Mouse (Mus musculus) MN1 (cell line): ENCODE results near the gene Morn1.

Source experiments
- DNase-seq: peaks from one replicate; pipeline ENCODE4 v3.0.0-alpha.2; 2016; ENCODE audit warnings: low spot score

The Morn1 gene

DNA sequence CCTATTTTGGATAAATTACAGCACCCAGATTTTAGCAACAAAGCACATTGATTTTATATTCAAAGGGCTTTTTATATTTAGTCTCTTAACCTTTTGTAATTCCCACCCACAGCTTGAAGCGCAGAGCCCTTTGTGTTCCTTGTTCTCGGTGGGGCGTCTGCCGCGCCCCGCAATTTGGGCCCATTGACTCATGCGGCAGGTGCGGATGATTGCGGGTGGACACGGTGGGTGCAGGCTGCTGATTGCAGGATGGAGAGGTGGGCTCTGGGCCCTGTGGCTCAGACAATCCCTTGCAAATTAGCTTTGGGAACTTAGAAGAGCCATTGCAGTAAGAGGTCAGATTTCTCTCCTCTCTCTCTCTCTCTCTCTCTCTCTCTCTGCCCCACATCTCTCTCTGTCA lies 31.9 kb downstream of the Morn1 start:
- no peak for DNase-seq

DNA sequence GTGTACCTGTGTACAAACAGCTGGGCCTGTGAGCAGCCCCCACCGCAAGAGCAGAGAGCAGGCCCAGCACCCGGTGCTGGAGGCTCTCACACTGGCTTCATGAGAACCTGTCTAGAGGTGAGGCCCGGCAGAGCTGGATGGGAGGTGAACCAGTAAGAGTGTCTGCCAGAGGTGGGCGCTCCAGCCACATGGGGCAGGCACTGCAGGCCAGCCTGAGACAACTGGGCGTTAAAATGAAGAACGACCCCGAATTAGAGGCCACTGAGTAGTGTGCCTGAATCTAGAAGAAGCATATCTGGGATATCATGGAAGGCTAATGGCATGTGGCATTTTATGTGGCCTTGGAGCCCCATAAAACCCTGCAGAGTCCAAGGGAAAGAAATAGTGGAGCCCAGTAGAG lies 33.7 kb downstream of the Morn1 start:
- DNase-seq = no peak

DNA sequence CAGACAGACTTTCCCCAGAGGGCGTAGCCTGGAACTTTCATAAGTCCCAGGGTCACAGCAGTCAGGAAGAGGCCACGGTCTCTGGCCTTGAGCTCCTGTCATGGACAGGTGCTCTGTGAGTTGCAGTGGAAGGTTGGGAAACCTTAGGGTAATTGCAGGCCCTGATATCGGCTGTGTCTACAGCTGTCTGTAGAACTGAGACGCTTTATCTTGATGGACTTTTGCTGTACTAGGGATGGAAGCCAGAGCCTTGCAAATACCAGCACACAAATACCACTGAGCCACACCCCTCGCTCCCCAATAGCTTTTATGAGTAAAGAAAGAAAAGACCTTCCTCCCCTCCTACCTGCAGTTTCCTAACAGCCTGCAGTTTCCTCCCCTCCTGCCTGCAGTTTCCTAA lies 34.2 kb downstream of the Morn1 start:
- no peak for DNase-seq

DNA sequence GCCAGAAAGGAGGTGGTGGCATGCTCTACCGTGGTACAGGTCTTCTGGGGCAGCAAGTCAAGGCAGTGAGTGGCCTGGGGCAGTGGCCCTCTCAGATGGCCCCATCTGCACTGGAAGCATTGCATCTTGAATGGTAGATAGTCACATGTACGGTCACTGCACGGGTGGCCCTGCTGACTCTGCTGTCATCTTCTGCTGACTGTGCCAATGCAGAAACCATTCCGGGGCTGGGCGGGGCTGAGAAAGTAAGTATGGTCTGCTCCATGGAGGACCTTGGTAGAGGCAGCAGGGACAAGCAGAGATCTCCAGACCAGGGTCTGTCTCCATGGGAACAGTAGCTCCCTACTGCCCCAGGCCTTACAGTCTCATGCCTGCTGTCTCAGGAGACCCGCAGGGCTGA lies 34.8 kb downstream of the Morn1 start:
- DNase-seq = peak; percentile 38

DNA sequence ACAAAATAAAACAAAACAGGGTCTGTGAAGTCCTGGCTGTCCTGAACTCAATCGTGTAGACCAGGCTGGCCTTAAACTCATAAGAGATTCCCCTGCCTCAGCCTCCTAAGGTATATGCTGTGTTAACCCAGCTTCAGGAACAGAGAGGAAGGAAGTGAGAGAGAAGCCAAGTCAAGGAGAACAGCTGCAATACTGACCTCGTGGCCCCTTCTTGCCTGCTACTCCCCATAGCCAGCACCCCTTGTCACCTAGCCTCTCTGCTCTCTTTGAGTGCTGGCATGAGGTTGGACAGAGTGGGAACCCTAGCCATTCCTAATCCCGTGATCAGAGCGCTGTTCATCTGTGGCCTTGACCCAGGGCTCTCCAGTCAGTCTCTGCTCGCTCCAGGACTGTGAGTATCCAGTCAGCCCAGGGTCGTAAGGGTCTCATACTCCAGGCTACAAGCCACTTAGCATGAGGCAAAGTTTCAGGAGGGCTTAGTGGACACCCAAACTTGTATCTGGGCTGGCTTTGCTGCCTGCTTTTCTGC lies 35.6 kb downstream of the Morn1 start:
- no peak for DNase-seq

DNA sequence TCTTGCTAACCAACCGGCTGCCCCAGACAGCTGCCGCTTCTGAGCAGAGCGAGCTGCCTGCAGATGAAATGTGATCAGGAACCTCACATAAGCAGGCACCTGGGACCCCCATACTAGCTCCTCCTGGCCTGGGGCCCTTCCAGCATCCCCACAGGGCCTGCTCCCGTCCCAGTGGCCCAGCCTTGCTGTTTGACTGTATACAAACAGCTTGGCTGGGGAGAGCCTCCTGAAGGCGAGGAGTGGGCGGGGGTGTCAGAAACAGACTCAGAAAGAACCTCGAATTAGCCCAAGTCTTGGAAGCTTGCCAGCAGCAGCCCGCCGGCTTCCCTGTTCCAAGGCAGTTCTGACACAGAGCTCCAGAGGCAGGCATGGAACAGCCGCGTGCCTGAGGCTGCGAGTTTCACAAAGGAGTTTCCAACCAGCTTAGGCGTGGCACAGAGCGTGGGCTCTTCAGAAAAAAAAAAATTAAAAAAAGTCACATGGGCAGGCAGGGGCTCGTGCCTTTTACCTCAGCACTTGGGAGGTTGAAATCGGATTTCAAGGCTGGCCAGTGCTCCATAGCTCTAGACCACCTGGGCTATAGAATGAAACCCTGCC lies 36.2 kb downstream of the Morn1 start:
- peak; percentile 91 for DNase-seq

DNA sequence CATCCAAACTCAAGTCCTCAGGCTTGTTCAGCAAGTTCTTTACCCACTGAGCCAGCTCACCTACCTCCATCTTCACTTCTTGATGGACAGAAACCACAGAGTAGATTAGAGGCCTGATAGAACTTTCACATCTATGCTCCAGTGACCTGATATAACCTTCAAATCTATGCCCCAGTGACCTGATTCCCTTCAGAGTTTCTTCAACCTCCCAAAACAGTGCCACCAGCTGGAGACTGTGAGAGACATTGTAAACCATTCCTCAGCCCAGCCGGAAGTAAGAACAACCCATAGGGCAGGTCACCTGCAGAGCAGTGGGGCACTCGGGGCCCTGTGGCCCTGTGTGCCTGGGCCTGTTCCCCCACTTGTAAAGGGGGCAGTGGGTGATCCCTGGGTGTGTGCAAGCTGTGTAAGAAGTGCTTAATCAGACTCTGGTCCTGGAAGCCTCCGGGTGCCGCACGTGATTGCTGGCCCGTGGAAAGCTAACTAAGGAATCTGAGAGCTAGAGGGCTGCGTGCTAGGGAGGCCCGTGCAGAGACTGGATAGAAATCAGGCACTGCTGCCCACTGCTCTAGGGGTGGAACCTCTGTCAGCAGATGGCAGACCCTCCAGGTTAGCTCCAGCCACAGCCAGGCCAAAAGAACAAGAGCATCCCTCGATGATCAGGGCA lies 37.6 kb downstream of the Morn1 start:
- DNase-seq = no peak

DNA sequence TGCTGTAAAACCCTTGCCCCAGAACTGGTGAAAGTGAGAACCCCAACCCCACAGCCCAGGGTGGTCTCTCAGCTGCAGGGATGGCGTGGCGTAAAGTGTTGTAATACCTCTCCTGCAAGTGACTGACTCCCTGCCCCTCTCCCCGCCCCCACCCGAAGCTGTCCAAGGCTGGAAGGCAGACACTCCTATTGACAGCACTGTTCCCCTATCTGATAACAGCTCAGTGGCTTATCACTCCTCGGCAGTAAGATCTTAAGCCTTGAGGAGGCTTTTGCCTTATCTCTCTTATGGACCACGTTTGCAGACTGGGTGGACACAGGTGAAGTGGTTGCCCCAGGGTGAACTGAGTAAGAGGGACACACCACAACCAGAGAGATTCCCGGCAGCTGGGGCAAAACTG lies 38.9 kb downstream of the Morn1 start:
- no peak for DNase-seq

DNA sequence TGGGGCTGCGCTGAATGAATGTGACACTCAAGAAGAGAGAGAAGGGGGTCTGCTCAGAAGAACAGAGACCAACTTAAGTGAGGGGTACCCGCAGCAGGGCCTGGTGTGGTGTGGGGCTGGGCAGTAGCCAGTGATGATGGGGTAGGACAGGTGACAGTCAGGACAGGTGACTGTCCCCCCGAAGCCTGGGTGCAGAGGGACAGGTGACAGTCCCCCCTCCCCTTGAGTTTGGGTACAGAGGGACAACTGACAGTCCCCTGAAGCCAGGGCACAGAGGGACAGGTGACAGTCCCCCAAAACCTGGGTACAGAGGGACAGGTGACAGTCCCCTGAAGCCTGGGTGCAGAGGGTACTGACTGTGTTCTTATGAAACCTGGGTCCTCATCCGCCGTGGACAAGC lies 39.8 kb downstream of the Morn1 start:
- no peak for DNase-seq

DNA sequence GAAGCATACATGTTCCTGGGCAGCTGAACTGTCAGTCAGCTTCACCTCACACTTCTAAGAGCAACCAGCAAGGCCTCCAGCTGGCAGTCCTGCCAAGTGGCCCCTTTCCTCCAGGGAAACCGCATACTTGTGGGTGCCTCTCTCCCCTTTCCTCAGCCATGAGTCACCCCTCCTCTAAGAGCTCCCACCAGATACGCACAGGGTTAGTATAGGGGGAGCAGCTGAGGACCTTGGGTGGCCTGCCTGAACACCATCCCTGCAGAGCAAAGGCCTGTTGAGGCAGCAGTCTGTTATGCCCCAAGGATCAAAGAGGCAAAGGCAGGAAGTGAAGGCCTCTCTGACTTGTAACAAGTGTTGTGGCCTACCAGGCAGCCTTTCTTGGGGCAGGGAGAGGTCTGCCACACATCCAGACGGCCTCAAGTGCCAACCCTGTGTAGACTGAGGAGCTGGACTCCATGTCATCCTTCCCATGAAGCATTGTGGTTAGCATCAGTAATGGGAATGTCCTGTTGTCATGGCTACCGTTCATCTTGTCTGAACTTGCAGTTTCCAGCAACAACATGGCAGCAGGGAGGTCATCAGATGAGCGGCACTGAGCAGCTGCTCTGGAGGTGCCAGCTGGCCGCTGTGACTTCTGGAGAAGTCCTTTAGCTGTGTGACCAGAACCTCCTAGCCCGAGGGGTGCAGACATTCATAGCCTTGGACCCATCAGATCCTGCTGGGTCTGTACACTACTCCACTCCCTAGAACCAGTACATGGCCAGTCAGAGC lies 40.4 kb downstream of the Morn1 start:
- DNase-seq = no peak

DNA sequence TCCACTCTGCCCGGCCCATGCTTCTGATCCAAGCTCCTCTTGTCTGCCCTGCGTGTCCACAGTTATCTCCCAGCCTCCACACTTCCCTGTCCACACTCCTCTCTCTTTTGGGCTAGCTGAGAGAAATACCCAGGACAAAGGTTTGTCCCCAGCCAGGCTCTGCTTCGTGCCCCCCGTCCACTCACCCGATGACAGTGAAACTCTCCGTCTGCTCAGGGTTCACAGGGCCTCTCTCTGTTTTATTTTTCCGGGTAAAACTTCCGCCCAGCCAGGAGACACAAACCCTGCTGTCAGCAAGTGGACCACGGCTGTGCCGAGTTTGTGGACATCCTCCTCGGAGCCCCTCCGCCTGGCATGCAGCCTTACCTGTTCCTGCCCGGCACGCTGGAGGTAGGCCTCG lies 42.0 kb downstream of the Morn1 start:
- no peak for DNase-seq

DNA sequence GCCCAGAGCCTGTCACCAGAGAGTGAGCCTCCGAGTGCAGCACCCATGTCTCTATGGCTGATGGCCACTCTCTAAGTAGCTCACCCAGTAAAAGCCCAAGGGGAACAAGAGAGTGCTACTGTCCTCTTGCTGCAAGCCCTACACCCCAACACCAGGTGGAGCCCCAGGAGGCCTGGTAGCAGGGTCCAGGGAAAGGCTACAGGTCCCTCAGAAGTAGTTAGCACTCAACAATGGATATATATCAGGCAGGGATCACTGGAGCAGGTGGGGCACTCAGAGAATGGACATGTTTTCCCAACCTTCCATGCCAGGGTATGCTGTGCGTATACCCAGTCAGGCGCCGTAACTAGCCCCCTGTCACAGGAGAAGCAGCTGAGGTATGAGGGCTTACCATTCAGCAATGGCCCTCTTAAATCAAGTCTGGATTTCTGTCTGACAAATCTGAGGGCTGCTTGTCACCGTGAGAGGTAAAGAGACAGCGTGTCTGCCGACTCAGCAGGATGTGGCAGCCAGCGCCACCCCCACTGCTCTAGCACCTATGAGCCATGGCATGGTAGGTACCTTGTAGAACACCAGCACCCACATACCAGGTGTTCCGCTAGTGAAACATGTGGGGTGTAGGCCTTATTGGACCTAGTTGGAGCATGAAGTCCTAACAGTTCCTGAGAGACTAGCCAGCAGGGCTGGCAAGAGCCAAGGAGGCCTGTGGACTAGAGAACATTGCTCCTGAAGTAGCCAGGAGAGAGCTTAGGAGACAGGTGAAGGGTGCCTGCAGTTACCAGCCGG lies 42.9 kb downstream of the Morn1 start:
- DNase-seq = peak; percentile 48

DNA sequence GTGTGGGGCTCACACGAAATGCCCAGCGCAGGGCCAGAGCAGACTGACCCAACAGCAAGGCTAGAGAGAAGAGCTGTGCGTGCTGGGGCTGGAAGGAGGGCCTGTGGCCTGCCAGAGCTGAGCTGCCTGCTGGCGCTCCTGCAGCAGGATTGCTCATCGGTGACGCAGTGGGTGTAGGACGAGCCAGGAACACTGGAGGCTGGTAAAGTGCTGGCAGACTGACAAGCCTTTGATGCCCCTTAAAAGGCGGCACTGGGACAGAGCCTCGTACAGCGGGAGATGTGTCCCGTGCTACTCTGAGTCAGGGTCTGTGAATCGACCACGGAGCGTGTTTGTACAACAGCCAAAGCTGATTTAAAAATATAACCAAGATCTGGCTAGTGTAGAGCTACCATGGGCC lies 43.6 kb downstream of the Morn1 start:
- DNase-seq = peak; percentile 91

DNA sequence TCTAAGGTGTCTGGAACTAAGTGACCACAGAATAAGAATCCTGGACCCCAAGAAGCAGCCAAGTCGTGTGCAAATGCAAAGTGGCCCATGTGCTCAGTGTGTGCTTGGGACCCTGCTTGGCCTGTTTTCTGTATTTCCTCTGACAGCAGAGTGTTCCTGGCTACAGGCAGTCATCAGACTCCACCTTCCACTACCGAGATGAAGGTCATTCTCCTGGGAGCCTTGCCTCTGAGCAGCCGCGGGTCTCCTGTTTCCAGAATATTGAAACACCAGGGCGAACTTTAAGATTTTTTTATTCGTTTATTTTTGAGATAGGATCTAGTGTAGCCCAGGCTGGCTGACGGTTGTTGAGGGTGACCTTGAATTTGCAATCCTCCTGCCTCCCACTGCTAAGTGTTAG lies 44.2 kb downstream of the Morn1 start:
- DNase-seq = peak; percentile 38

DNA sequence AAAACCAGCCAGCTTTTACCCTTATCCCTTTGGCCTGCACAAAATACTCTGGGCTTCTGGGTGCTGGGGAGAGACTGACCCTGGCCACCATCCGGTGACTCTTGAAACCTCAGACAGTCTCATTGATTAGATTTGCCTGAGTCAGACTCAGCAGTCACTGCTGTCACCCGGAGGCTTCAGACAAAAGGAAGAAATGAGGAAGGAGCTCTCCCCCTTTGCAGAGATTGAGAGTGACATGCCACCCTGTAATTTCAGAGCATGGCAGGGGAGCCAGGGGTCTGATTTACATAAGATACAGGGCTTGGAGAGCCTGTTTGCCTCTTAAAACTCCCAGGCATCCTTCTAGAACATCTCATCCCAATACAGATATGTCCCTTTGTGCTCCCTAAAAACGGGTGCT lies 46.8 kb downstream of the Morn1 start:
- no peak for DNase-seq

DNA sequence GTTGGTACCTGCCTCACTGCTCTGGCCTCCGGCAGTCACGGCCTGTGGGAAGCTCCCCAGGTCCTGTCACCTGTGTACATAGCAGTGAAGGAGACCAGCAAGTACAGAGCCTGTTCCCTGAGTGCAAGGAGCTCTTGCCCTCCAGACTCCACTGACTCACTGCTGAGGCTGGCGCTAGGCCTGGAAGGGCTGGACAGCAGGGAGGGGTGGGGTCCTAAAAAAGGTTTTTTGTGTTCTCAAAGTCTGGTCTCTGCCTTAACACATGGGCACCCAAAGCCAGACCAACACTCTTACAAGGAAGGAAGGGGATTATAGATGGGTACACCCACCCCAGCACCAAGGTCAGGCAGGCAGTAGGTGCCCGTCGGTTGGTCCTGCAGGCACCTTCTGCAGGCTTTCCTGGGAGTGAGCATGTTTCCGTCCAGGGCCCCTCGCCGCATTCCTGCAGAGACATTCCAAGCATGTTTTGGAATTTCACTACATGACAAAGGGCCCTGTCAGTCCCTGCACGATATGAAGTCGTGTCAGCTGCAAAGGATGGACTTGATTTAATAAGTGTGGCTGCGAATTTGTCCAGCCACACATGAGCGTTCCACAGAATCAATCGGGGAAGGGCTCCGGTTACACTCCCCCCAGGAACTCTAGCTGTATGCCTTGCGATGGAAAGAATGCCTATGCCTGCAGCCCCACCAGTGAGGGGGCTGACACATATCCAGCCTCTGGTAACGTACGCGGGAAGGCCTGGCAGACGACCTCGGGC lies 47.5 kb downstream of the Morn1 start:
- peak; percentile 33 for DNase-seq

DNA sequence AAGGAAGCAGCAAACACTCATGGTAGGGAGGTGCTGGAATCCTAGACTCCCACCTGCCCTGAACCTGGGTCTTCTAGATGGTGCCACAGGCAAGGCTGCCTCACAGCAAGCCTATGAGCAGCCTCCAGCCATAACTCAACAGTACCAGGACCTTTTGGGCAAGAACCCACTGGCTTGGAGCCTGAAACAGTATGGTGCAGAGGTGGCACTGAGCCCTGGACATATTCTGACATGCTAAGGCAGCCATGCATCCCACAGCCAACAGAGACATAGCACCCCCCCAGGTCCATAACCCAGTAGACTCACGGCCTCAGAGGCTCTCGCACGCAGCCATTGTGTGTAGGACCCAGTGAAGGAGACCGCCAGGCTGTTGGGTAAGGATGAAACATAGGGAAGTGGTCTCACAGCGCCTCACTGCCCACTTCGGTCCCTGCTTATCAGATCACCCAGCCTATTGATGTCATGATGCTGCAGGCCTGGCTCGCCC lies 48.4 kb downstream of the Morn1 start:
- no peak for DNase-seq

DNA sequence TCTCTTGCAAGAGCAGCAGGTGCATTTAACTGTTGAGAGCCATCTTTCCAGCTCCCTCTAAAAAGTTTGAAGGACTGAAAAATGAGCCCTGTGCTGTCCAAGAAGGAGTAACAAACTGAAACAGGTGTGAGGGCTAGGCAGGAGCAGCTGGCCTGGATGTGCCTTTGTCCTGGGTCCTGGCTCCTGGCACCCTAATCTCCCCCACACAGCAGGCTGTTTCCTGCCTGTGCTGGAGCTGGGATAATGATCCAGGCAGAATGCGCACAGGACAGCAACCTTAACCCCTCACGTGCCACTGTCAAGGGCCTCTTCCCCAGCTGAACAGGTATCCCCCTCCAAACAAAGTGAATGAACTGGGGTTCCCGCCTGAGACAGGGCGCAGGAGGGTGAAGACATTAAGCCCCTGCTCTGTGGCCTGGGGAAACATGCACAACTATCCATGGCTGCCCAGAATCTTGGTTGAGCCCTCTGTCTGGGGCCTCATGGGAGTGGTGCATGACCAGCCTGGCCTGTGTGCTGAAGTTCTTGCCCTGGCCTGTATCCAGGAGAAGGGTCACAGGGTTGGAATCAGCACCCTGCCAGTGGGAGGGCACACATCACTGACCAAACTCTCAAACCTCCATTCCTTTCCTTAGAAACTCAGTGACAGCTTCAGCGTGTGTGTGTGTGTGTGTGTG lies 49.7 kb downstream of the Morn1 start:
- peak; percentile 57 for DNase-seq

DNA sequence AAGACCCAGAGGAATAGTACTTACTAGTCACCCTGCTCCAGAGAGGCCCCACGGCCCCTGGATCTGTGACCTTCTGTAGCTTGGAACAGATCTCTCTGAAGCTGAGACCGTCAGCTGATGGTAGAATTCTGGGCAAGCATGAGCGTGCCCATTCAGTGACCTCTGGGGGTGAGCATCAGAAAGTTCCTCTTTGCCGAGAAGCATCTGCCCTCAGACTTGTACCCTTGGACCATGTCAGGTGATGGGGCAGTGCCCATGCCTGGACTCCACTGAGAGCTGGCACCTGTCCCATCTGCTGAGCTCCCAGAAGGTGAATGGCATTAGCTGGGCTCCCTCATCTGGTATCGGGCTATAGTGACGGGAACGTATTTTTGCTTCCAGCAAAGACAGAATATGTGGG lies 51.5 kb downstream of the Morn1 start:
- DNase-seq = no peak

DNA sequence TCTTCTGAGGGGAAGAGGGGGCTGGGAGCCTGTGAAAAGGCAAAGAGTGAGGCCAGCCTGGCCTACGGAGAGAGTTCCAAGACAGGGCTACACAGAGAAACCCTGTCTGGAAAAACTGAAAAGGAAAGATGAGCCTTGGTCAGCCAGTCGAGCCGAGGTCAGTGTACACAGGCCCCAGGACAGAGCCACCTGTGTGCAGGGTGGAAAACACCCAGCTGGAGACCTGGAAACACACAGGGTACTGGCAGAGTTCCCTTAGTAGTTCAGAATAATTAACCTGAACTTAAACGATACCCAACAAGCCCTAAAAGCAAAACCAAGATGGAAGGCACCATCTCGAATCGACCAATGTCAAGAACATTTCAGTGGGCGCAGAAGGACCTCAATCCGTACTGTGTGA lies 52.1 kb downstream of the Morn1 start:
- no peak for DNase-seq
